Mouse (Mus musculus): Measurements from ENCODE around the gene Notch3. TPM values are rescaled to one million over a fixed set of nuclear protein-coding genes. Genes with fewer than 3 reads are reported as not detected.
A peak's percentile ranks its signal among the peaks of the same experiment; 100 is the strongest.

Notch3 gene
- total and polyA plus RNA-seq, 2 experiments from 2014 or later, result 3.7 to 53.6 TPM

DNA sequence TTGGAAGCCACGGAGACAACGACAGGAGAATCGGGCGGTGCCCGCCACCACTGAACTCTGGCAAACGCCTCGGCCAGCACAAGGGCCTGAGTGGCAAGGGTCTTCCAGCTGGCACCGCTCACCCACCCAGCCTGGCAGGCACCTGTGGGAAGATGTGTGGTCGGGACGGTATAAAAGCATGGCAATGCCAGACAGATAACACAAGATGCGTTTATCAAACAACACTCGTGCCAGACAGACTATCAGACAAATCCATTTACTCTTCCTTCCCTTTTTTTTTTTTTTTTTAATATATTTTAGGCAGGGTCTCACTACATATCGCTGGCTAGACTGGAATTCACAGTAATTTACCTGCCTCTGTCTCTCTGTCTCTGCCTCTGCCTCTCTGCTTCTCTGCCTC, 7.8 kb downstream of the Notch3 start:
- no peak overlapping the region for H3K4me3 ChIP-seq (ENCODE audit: low read depth, low read length)
- DNase-seq (ENCODE audit: low spot score) (no peak), ATAC-seq (ENCODE audit: insufficient read depth, low read depth) (no peak)
- WGBS, result 88% methylated on average over 13 of the region's 13 CpGs
- TF ChIP-seq EP300 (IDR thresholded peaks at IDR 0.05; ENCODE audit: low read depth) (no peak), CTCF (IDR thresholded peaks at IDR 0.05; ENCODE audit: low read depth) (no peak)
- H3K9me3 ChIP-seq (replicated peaks; ENCODE audit: control insufficient read depth, low read length), result no peaks in the 10 kb centered on the region
- H3K27me3 ChIP-seq (ENCODE audit: control insufficient read depth, insufficient read depth, low read length), result peaks cover 20% of the 10 kb centered on the region
- no peaks in the 10 kb centered on the region for H3K4me1 ChIP-seq (ENCODE audit: control insufficient read depth, insufficient read depth)
- H3K36me3 ChIP-seq (replicated peaks; ENCODE audit: control insufficient read depth, insufficient read depth, low read length), result no peaks in the 10 kb centered on the region
- no peak overlapping the region for H3K9ac ChIP-seq (replicated peaks; ENCODE audit: low read depth, low read length)
- no peak overlapping the region for H3K27ac ChIP-seq (ENCODE audit: low read depth)
- no peak overlapping the region for H3K4me2 ChIP-seq (ENCODE audit: low read depth, low read length)

DNA sequence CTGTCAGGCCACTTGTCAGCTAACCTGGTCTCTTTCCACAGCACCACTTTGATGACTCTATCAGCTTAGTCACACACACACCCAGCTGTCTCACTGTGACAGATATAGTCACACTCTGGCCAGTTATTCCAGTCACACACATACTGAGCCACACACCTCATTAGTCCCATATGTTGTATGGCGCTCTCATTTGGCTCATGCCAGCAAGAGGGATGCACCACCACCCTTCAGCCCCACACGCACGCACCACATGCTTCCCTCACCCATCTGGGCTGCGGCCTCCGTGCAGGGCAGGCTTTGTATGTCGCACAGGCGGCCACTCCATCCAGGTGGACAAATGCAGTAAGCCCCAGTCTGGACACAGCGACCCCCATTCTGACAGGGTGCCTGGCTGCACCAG, 19.9 kb downstream of the Notch3 start:
- WGBS, result 92% methylated on average over 8 of the region's 8 CpGs
- no peak for TF ChIP-seq EP300 (IDR thresholded peaks at IDR 0.05; ENCODE audit: low read depth)
- TF ChIP-seq CTCF (IDR thresholded peaks at IDR 0.05; ENCODE audit: low read depth), result no peak
- H3K36me3 ChIP-seq (replicated peaks; ENCODE audit: control insufficient read depth, insufficient read depth, low read length), result no peaks in the 10 kb centered on the region

DNA sequence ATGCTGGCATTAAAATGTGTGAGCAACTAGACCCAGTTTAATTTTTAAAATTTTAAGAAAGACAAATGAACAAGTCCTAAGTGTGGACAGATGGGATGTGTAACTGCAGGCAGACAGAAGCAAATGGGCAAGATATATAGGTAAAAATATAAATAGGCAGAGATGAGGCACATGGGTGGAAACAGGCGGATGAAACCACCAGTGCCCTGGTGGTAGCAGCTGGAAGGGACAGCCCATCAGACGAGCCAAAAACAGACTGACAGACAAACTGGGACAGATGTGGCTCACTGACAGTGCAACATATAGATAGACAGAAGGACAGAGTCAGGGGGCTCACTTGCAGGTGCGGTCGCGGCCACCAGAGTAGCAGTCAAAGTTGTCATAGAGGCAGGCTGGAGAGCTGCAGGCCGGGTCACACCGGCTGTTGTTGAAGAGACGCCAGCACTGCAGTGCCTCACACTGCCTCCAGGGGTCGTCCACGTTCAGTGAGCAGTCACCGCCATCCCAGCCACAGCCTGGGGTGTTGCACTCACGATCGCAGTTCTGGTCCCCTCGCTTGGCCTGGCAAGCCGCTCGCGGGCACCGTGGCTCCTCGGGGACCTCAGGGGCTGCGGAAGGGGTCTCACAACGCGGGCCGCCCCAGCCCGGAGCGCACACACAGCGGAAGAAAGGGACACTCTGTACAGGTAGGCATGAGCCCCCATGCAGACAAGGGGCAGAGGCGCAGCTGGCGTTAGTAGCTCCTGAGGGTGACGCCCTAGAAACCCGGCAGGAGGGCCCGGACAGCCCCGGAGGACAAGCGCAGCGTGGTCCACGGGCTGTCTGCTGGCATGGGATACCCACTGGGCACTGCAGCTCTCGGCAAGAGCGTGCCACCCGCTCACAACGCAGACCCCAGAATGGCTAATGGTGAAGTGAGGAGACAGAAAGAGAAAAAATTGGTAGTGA, 23.5 kb downstream of the Notch3 start:
- TF ChIP-seq EP300 (IDR thresholded peaks at IDR 0.05; ENCODE audit: low read depth) (no peak), CTCF (IDR thresholded peaks at IDR 0.05; ENCODE audit: low read depth) (peak; percentile 83)
- 23% methylated on average over 39 of the region's 39 CpGs for WGBS
- H3K36me3 ChIP-seq (replicated peaks; ENCODE audit: control insufficient read depth, insufficient read depth, low read length), result peaks cover 6% of the 10 kb centered on the region
- peak overlapping the region; percentile 55 for H3K4me2 ChIP-seq (ENCODE audit: low read depth, low read length)
- peak overlapping the region; percentile 27 for H3K4me3 ChIP-seq (ENCODE audit: low read depth, low read length)
- H3K9ac ChIP-seq (replicated peaks; ENCODE audit: low read depth, low read length), result no peak overlapping the region
- DNase-seq (ENCODE audit: low spot score) (peak; percentile 61), ATAC-seq (ENCODE audit: insufficient read depth, low read depth) (peak; percentile 87)
- H3K9me3 ChIP-seq (replicated peaks; ENCODE audit: control insufficient read depth, low read length), result no peaks in the 10 kb centered on the region
- H3K4me1 ChIP-seq (ENCODE audit: control insufficient read depth, insufficient read depth), result no peaks in the 10 kb centered on the region
- no peaks in the 10 kb centered on the region for H3K27me3 ChIP-seq (ENCODE audit: control insufficient read depth, insufficient read depth, low read length)
- H3K27ac ChIP-seq (ENCODE audit: low read depth), result no peak overlapping the region

More for the DNA sequence above, 19.9 kb downstream of the Notch3 start:
- no peaks in the 10 kb centered on the region for H3K9me3 ChIP-seq (replicated peaks; ENCODE audit: control insufficient read depth, low read length)
- no peak for ATAC-seq (ENCODE audit: insufficient read depth, low read depth)
- H3K27me3 ChIP-seq (ENCODE audit: control insufficient read depth, insufficient read depth, low read length), result no peaks in the 10 kb centered on the region
- no peak overlapping the region for H3K9ac ChIP-seq (replicated peaks; ENCODE audit: low read depth, low read length)
- H3K4me3 ChIP-seq (ENCODE audit: low read depth, low read length), result no peak overlapping the region
- no peak overlapping the region for H3K27ac ChIP-seq (ENCODE audit: low read depth)
- no peak for DNase-seq (ENCODE audit: low spot score)
- H3K4me2 ChIP-seq (ENCODE audit: low read depth, low read length), result no peak overlapping the region
- no peaks in the 10 kb centered on the region for H3K4me1 ChIP-seq (ENCODE audit: control insufficient read depth, insufficient read depth)

- Histone ChIP-seq H3K4me3 (ENCODE audit: low read depth, low read length) (no peak overlapping the region), H3K27me3 (ENCODE audit: control insufficient read depth, insufficient read depth, low read length) (no peaks in the 10 kb centered on the region), H3K4me2 (ENCODE audit: low read depth, low read length) (no peak overlapping the region), H3K4me1 (ENCODE audit: control insufficient read depth, insufficient read depth) (no peaks in the 10 kb centered on the region), H3K27ac (ENCODE audit: low read depth) (no peak overlapping the region), H3K9ac (replicated peaks; ENCODE audit: low read depth, low read length) (no peak overlapping the region), H3K9me3 (replicated peaks; ENCODE audit: control insufficient read depth, low read length) (no peaks in the 10 kb centered on the region), H3K36me3 (replicated peaks; ENCODE audit: control insufficient read depth, insufficient read depth, low read length) (peaks cover 6% of the 10 kb centered on the region)
- TF ChIP-seq EP300 (IDR thresholded peaks at IDR 0.05; ENCODE audit: low read depth), result no peak
- TF ChIP-seq CTCF (IDR thresholded peaks at IDR 0.05; ENCODE audit: low read depth), result no peak
- no peak for DNase-seq (ENCODE audit: low spot score)
- no peak for ATAC-seq (ENCODE audit: insufficient read depth, low read depth)
- WGBS, result 96% methylated on average over 1 of the region's 1 CpGs
These were observed 24.4 kb downstream of the Notch3 start for GRCm38 (mm10) chr17:32142234-32142633.

- DNase-seq (ENCODE audit: low spot score) (no peak), ATAC-seq (ENCODE audit: insufficient read depth, low read depth) (no peak)
- H3K4me1 ChIP-seq (ENCODE audit: control insufficient read depth, insufficient read depth), result no peaks in the 10 kb centered on the region
- H3K27me3 ChIP-seq (ENCODE audit: control insufficient read depth, insufficient read depth, low read length), result no peaks in the 10 kb centered on the region
- TF ChIP-seq CTCF (IDR thresholded peaks at IDR 0.05; ENCODE audit: low read depth), result no peak
- no peak for TF ChIP-seq EP300 (IDR thresholded peaks at IDR 0.05; ENCODE audit: low read depth)
- no peaks in the 10 kb centered on the region for H3K9me3 ChIP-seq (replicated peaks; ENCODE audit: control insufficient read depth, low read length)
- 93% methylated on average over 16 of the region's 16 CpGs for WGBS
- no peak overlapping the region for H3K4me2 ChIP-seq (ENCODE audit: low read depth, low read length)
- H3K9ac ChIP-seq (replicated peaks; ENCODE audit: low read depth, low read length), result no peak overlapping the region
- no peaks in the 10 kb centered on the region for H3K36me3 ChIP-seq (replicated peaks; ENCODE audit: control insufficient read depth, insufficient read depth, low read length)
- no peak overlapping the region for H3K27ac ChIP-seq (ENCODE audit: low read depth)
- no peak overlapping the region for H3K4me3 ChIP-seq (ENCODE audit: low read depth, low read length)
These were observed 33.3 kb downstream of the Notch3 start for GRCm38 (mm10) chr17:32133375-32133774.

Measured in heart, postnatal 0 days (tissue).